Mouse (Mus musculus) brain, embryonic 14.5 days (tissue): ENCODE measurements around the gene Tuba1a.

ENCODE experiments used
- CTCF ChIP-seq: fragments of 200-500 bp; IDR thresholded peaks from 2 replicates; pipeline ENCODE4 v1.5.1; 2012; ENCODE audit warnings: inconsistent platforms, mild to moderate bottlenecking, moderate library complexity, borderline replicate concordance; ENCODE audit not compliant: insufficient read depth, insufficient read length; ENCODE audit errors: extremely low read depth
- POLR2A ChIP-seq: fragments of 200-500 bp; IDR thresholded peaks from 2 replicates; pipeline ENCODE4 v1.6.1; 2012; ENCODE audit warnings: mild to moderate bottlenecking, inconsistent platforms, borderline replicate concordance; ENCODE audit not compliant: poor library complexity, insufficient read depth, insufficient read length, severe bottlenecking; ENCODE audit errors: extremely low read depth

GRCm38 (mm10) chr15:98989701-98990430 is 36.4 kb upstream of the Tuba1a start:
- TF ChIP-seq CTCF (no peak), POLR2A (no peak)
